In the genomic region with DNA sequence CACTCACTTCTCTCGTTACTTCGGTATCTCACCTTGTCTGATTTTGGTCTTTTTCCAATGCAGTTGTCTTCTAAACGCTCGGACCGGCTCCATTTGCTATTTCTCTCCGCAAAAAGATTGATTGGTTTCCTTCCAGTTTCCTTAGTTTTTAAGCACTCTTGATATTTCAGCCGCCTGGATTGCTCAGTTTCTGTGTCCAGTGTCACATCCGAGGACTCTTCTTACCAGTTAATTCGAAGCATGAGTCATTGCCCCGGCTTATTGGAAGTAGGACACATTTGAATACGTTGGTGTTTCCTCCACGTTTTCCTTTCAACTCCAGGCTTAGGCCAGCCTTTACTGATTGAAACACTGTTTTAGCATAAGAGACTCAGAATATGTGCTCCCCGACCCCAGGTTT, we compare ENCODE assay signal across 8 mouse cellular contexts. TPM values are rescaled to one million over a fixed set of nuclear protein-coding genes. Genes with fewer than 3 reads are reported as not detected.
DNase-seq lines count a peak whose midpoint lies in the region; ATAC-seq and TF ChIP-seq lines count a peak whose summit lies in the region.

No protein-coding gene starts in this region.

- H3K27me3 ChIP-seq in C2C12 (ENCODE audit: control insufficient read depth, insufficient read depth, insufficient read length) = no peaks in the 10 kb centered on the region
- H3K27me3 ChIP-seq in heart, embryonic 14.5 days (ENCODE audit: control insufficient read depth, insufficient read depth, low read length) = no peaks in the 10 kb centered on the region
- no peaks in the 10 kb centered on the region for H3K27me3 ChIP-seq in lung, postnatal 0 days (replicated peaks; ENCODE audit: insufficient read depth, low read length)

- WGBS in heart, embryonic 14.5 days = under 1% methylated on average over 13 of the region's 13 CpGs
- WGBS in lung, postnatal 0 days = under 1% methylated on average over 13 of the region's 13 CpGs

- peak overlapping the region; percentile 65 for H3K4me2 ChIP-seq in heart, embryonic 14.5 days (ENCODE audit: low read length)
- H3K4me2 ChIP-seq in lung, postnatal 0 days (replicated peaks; ENCODE audit: low read depth, low read length) = peak overlapping the region; percentile 60

- peak overlapping the region; percentile 83 for H3K9ac ChIP-seq in heart, embryonic 14.5 days (ENCODE audit: low read length)
- peak overlapping the region; percentile 66 for H3K9ac ChIP-seq in lung, postnatal 0 days (replicated peaks; ENCODE audit: low read depth)

- H3K36me3 ChIP-seq in C2C12 (ENCODE audit: control insufficient read depth, insufficient read depth) = no peaks in the 10 kb centered on the region
- H3K36me3 ChIP-seq in heart, embryonic 14.5 days (ENCODE audit: control insufficient read depth, insufficient read depth, low read length) = no peaks in the 10 kb centered on the region
- H3K36me3 ChIP-seq in lung, postnatal 0 days (ENCODE audit: insufficient read depth, low read length) = no peaks in the 10 kb centered on the region

- no peak for TF ChIP-seq EP300 in lung, postnatal 0 days (IDR thresholded peaks at IDR 0.05)

- peak; percentile 17 for DNase-seq in T-cell, adult 2 months (ENCODE audit: low spot score)
- peak; percentile 36 for DNase-seq in embryo, embryonic 11 days
- DNase-seq in layer of hippocampus, adult 11-12 months (ENCODE audit: low spot score) = peak; percentile 18
- DNase-seq in lung, postnatal 0 days (ENCODE audit: low spot score) = peak; percentile 53
- DNase-seq in right cerebral cortex, adult 18-20 months = peak; percentile 37

- ATAC-seq in heart, embryonic 14.5 days (ENCODE audit: insufficient number of reproducible peaks, insufficient read depth, low FRiP score, low read depth) = no peak
- peak; percentile 16; the same call in 1 of the 2 replicates for ATAC-seq in lung, postnatal 0 days
- no peak for ATAC-seq in activated CD4-positive, CD25-positive, alpha-beta regulatory T cell, adult 4 months

- no peaks in the 10 kb centered on the region for H3K9me3 ChIP-seq in heart, embryonic 14.5 days (ENCODE audit: control insufficient read depth, low read length)
- H3K9me3 ChIP-seq in lung, postnatal 0 days (ENCODE audit: low read length) = no peaks in the 10 kb centered on the region

- H3K27ac ChIP-seq in heart, embryonic 14.5 days (replicated peaks in 1 of 2; ENCODE audit: control insufficient read depth in 1 of 2, insufficient read depth in 1 of 2, low read depth in 2 of 2, low read length in 2 of 2) = peak overlapping the region; percentile 84; a peak in 2 of 4 replicates
- H3K27ac ChIP-seq in lung, postnatal 0 days (ENCODE audit: low read length) = peak overlapping the region; percentile 74

- no peak for TF ChIP-seq CTCF in C2C12 (IDR thresholded peaks at IDR 0.05; ENCODE audit: control insufficient read depth, insufficient read depth, insufficient read length)
- TF ChIP-seq CTCF in lung, postnatal 0 days (IDR thresholded peaks at IDR 0.05) = no peak

- H3K79me2 ChIP-seq in C2C12 (ENCODE audit: control insufficient read depth, insufficient read depth) = peaks cover 50% of the 10 kb centered on the region

- H3K4me1 ChIP-seq in heart, embryonic 14.5 days (ENCODE audit: control insufficient read depth in 2 of 2, insufficient read depth in 2 of 2, low read length in 2 of 2) = no peaks in the 10 kb centered on the region
- no peaks in the 10 kb centered on the region for H3K4me1 ChIP-seq in lung, postnatal 0 days (ENCODE audit: insufficient read depth, low read depth, low read length)

- H3K4me3 ChIP-seq in C2C12 (ENCODE audit: insufficient read depth, poor library complexity, severe bottlenecking) = peak overlapping the region; percentile 49
- peak overlapping the region; percentile 66 to 82 for H3K4me3 ChIP-seq in heart, embryonic 14.5 days (ENCODE audit: control insufficient read depth in 1 of 2, insufficient read depth in 1 of 2, low read depth in 1 of 2, low read length in 2 of 2)
- H3K4me3 ChIP-seq in lung, postnatal 0 days (ENCODE audit: low read depth, low read length) = peak overlapping the region; percentile 78

- peak overlapping the region; percentile 18 for H3ac ChIP-seq in C2C12 (ENCODE audit: control insufficient read depth, insufficient read length, low read depth)

- H3K79me3 ChIP-seq in C2C12 (ENCODE audit: low read depth) = peaks cover 26% of the 10 kb centered on the region

TF ChIP-seq in C2C12, 6 proteins besides CTCF, POLR2A, EP300 and RAD21:
- no peak for TF ChIP-seq MYOD1 (IDR thresholded peaks at IDR 0.05; ENCODE audit: control insufficient read depth, insufficient read length, low read depth)
- no peak for TF ChIP-seq MYOG (IDR thresholded peaks at IDR 0.05; ENCODE audit: control insufficient read depth, extremely low read depth, insufficient read length)
- TF ChIP-seq MAX (IDR thresholded peaks at IDR 0.05) = no peak
- TF ChIP-seq USF1 (IDR thresholded peaks at IDR 0.05; ENCODE audit: low read depth) = no peak
- TF ChIP-seq FOSL1 (IDR thresholded peaks at IDR 0.05; ENCODE audit: insufficient read depth, low read length, poor library complexity, severe bottlenecking) = no peak

RNA-seq across cellular contexts. Expression of gene Cwf19l2, which starts 1.0 kb away (rescaled TPM):
- 1.9 TPM for polyA plus RNA-seq in C2C12 (2012; fragmentation: generic; extraction: Trizol)
- polyA plus RNA-seq in heart, embryonic 14.5 days (2014; fragmentation: Nextera tagmentation; extraction: Ambion mirVana) = 12.3 and 12.7 TPM in 2 replicates
- 8.2 and 9.9 TPM in 2 replicates for polyA plus RNA-seq in lung, postnatal 0 days (2015; fragmentation: Nextera tagmentation; extraction: Ambion mirVana)
- polyA plus RNA-seq in activated CD4-positive, CD25-positive, alpha-beta regulatory T cell, adult 4 months (2017; shearing (Covaris generic)) = 10 to 100 TPM; 27.6 to 30.2 TPM
